Mouse (Mus musculus): ENCODE data around the gene Gm4985. TPM values are rescaled to one million over a fixed set of nuclear protein-coding genes. Genes with fewer than 3 reads are reported as not detected.
"Not testable (repeated sequence)": the region's sequence is repeated elsewhere in the genome, so short reads cannot be mapped to it uniquely, and the experiment has no call there.

Gm4985 gene
- not detected in 2 replicates for polyA plus RNA-seq (2012; rRNA removed)
- not detected in 2 replicates for polyA plus RNA-seq (2014; fragmentation: Nextera tagmentation; extraction: Ambion mirVana)

DNA sequence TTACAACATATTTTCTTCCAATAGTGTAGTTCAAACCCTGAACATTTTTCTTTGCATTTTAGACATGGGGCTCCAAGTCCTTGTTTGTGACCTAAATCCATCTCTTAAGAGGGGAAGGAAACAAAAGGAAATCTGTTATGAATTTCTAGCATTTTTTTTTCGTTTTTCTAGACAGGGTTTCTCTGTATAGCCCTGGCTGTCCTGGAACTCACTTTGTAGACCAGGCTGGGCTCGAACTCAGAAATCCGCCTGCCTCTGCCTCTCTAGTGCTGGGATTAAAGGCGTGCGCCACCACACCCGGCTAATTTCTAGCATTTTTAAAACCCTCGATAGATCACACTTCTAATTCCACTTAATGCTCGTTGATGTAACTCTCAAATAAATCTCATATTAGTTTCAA lies at the start of gene Gm4985:
Gm4985 (minus strand) TSS at position 101 of the 400 bp plus-strand sequence.
- DNase-seq (ENCODE audit: low read depth in 3 of 3, low spot score in 3 of 3); H3K9me3 ChIP-seq (ENCODE audit: control insufficient read depth, low read length); H3K27me3 ChIP-seq (ENCODE audit: control insufficient read depth, insufficient read depth, low read length); H3K4me2 ChIP-seq (ENCODE audit: low read depth); H3K36me3 ChIP-seq (replicated peaks; ENCODE audit: control insufficient read depth, insufficient read depth, low read depth); H3K27ac ChIP-seq; H3K4me3 ChIP-seq (ENCODE audit: insufficient read depth in 1 of 2, low read depth in 2 of 2, low read length in 2 of 2); H3K4me1 ChIP-seq (replicated peaks; ENCODE audit: control insufficient read depth in 2 of 2, insufficient read depth in 2 of 2, low read length in 1 of 2); H3K9ac ChIP-seq (replicated peaks); ATAC-seq (ENCODE audit: insufficient read depth): not testable (repeated sequence)
- 58% methylated on average over 8 of the region's 8 CpGs for WGBS (ENCODE audit: insufficient replicate concordance)

DNA sequence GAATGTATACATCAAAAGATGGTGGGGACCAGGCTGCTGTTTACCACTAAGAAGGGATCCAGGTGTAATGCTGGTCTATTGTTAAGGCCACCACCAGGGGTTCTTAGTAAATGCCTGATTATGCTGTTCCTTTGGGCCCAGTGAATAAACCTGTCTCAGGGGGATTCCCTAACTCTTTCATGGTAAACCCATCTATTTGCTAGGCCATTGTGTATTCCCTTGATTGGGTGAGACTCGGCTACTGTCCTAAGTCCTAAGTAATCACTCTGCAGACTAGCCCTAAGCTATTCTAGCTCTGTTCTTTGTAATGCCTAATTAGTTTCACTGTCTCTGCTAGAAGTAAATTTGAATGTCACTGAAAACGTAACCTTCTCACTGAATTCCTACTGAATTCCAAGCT lies 4.6 kb downstream of the Gm4985 start:
- Histone ChIP-seq H3K9me3 (ENCODE audit: control insufficient read depth, low read length) (no peaks in the 10 kb centered on the region), H3K9ac (replicated peaks) (no peak overlapping the region), H3K4me1 (replicated peaks; ENCODE audit: control insufficient read depth in 2 of 2, insufficient read depth in 2 of 2, low read length in 1 of 2) (no peaks in the 10 kb centered on the region), H3K4me3 (ENCODE audit: insufficient read depth in 1 of 2, low read depth in 2 of 2, low read length in 2 of 2) (no peak overlapping the region), H3K36me3 (replicated peaks; ENCODE audit: control insufficient read depth, insufficient read depth, low read depth) (no peaks in the 10 kb centered on the region), H3K27ac (no peak overlapping the region), H3K27me3 (ENCODE audit: control insufficient read depth, insufficient read depth, low read length) (no peaks in the 10 kb centered on the region), H3K4me2 (ENCODE audit: low read depth) (no peak overlapping the region)
- ATAC-seq (ENCODE audit: insufficient read depth) (no peak), DNase-seq (ENCODE audit: low read depth in 3 of 3, low spot score in 3 of 3) (no peak)
- WGBS (ENCODE audit: insufficient replicate concordance): 59% methylated on average over 2 of the region's 2 CpGs
- TF ChIP-seq CTCF (IDR thresholded peaks at IDR 0.05; ENCODE audit: low read depth) (no peak), EP300 (IDR thresholded peaks at IDR 0.05; ENCODE audit: low read depth) (no peak)

Small RNA genes within 50 kb of the gene (microRNA-seq; reads per million reads assigned to microRNA genes)
- not detected for gene Gm25299

Other genes with a start within 250 kb of the Gm4985 start
- gene Gm4907, start 76.4 kb downstream of the Gm4985 start, polyA plus RNA-seq (2012; rRNA removed): not detected in 2 replicates
- not detected in 2 replicates for gene Gm4907, start 76.4 kb downstream of the Gm4985 start, polyA plus RNA-seq (2014; fragmentation: Nextera tagmentation; extraction: Ambion mirVana)